Mouse (Mus musculus) C2C12 (cell line): ENCODE data around the gene Tm4sf19.

Experiments
- CEBPB ChIP-seq: IDR thresholded peaks from one replicate; pipeline ENCODE4 v1.6.1; 2011; ENCODE audit warnings: low read depth, mild to moderate bottlenecking, control low read depth, moderate library complexity
- CTCF ChIP-seq: IDR thresholded peaks from one replicate; pipeline ENCODE4 v1.5.1; 2011; ENCODE audit not compliant: control insufficient read depth, insufficient read depth, insufficient read length
- FOSL1 ChIP-seq: IDR thresholded peaks from one replicate; pipeline ENCODE4 v1.8.0; 2011; ENCODE audit warnings: mild to moderate bottlenecking, low read length; ENCODE audit not compliant: poor library complexity, insufficient read depth, severe bottlenecking
- MAX ChIP-seq: IDR thresholded peaks from one replicate; pipeline ENCODE4 v1.6.1; 2011; ENCODE audit warnings: mild to moderate bottlenecking, control low read depth
- MYOG ChIP-seq: IDR thresholded peaks from one replicate; pipeline ENCODE4 v1.6.1; 2011; ENCODE audit not compliant: control insufficient read depth, insufficient read length; ENCODE audit errors: extremely low read depth

DNA sequence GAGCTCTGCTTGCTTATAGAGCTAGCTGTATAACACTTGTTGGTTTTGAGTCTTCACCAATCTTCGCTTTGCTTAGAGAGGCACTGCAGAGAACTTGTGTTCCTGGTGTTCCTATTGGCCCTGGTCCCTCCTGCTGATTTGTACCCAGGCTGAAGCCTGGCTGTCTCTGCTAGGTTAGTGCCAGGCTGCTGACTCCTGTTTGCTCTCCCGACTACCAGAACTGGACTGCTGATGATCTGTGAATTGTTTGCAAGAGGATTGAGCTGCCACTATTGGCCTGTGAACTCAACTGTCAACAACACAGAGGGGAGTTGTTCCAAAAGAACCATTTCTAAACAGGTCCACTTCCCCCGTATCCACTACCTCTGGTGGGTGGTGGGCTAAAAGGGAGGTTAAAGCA, 41.1 kb downstream of the Tm4sf19 start:
- TF ChIP-seq CTCF: no peak
- TF ChIP-seq FOSL1: no peak
- TF ChIP-seq MYOG: no peak
- TF ChIP-seq MAX: no peak
- TF ChIP-seq CEBPB: no peak
